Mouse (Mus musculus) intestine, embryonic 15.5 days (tissue): ENCODE results near the gene Ift22. TPM values are rescaled to one million over a fixed set of nuclear protein-coding genes. Genes with fewer than 3 reads are reported as not detected.
A peak's percentile ranks its signal among the peaks of the same experiment; 100 is the strongest.

Source experiments
- ATAC-seq: fragments of 200-750 bp; cut with Nextera tagmentation; 2 replicates; pipeline ENCODE4 v1.8.0; 2017; ENCODE audit warnings: moderate TSS enrichment, moderate library complexity
- H3K27ac ChIP-seq: fragments of 300-500 bp; sonication (generic); 2 replicates; pipeline ENCODE4 v1.5.1; 2015; ENCODE audit warnings: mild to moderate bottlenecking, inconsistent platforms
- H3K27me3 ChIP-seq: fragments of 300-500 bp; sonication (generic); replicated peaks from 2 replicates; pipeline ENCODE4 v1.6.1; 2015; ENCODE audit warnings: inconsistent platforms
- H3K36me3 ChIP-seq: fragments of 300-500 bp; sonication (generic); 2 replicates; pipeline ENCODE4 v1.6.1; 2015; ENCODE audit warnings: inconsistent platforms
- H3K4me1 ChIP-seq: fragments of 300-500 bp; sonication (generic); replicated peaks from 2 replicates; pipeline ENCODE4 v1.6.1; 2015; ENCODE audit warnings: inconsistent platforms
- H3K4me2 ChIP-seq: fragments of 300-500 bp; sonication (generic); replicated peaks from 2 replicates; pipeline ENCODE4 v1.6.1; 2015; ENCODE audit warnings: mild to moderate bottlenecking, inconsistent platforms
- H3K4me3 ChIP-seq: fragments of 300-500 bp; sonication (generic); replicated peaks from 2 replicates; pipeline ENCODE4 v1.5.1; 2015; ENCODE audit warnings: inconsistent platforms
- H3K9ac ChIP-seq: fragments of 300-500 bp; sonication (generic); 2 replicates; pipeline ENCODE4 v1.6.1; 2015; ENCODE audit warnings: inconsistent platforms
- H3K9me3 ChIP-seq: fragments of 300-500 bp; sonication (generic); 2 replicates; pipeline ENCODE4 v1.6.1; 2016; ENCODE audit warnings: inconsistent platforms
- WGBS: fragments of 180-500 bp; shearing (Covaris S2); methylation state at CpG from one replicate; pipeline ENCODE4 v1.1.7; 2015; 5-methylcytosine and 5-hydroxymethylcytosine counted together
- polyA plus RNA-seq: library from polyadenylated mRNA; unstranded; fragments of >200 nt; fragmentation: Nextera tagmentation; extraction: Ambion mirVana; gene quantifications from 2 replicates; pipeline ENCODE4 v1.2.1, GENCODE M21; 2015

Ift22 gene
- polyA plus RNA-seq, 1 experiment from 2014 or later: 54.4 TPM

GRCm38 (mm10) chr5:136882055-136882787 lies 25.7 kb upstream of the Ift22 start:
- 3% methylated on average over 47 of the region's 47 CpGs for WGBS
- ATAC-seq: 0 out of 2 replicates have a peak, but pooled peaks have one; percentile 31
- H3K27ac ChIP-seq: no peak overlapping the region
- peak overlapping the region; percentile 51 for H3K4me3 ChIP-seq
- H3K27me3 ChIP-seq: peaks cover 30% of the 10 kb centered on the region
- H3K9ac ChIP-seq: peak overlapping the region; percentile 62
- H3K9me3 ChIP-seq: no peaks in the 10 kb centered on the region
- peak overlapping the region; percentile 75 for H3K4me2 ChIP-seq
- H3K36me3 ChIP-seq: no peaks in the 10 kb centered on the region
- peaks cover 20% of the 10 kb centered on the region for H3K4me1 ChIP-seq

- Histone ChIP-seq H3K4me3 (peak within 1 kb of the TSS; percentile 51), H3K9me3 (no peaks in the 10 kb centered on the region), H3K27me3 (peaks cover 30% of the 10 kb centered on the region), H3K4me2 (peak within 1 kb of the TSS; percentile 75), H3K27ac (no peak within 1 kb of the TSS), H3K4me1 (peaks cover 26% of the 10 kb centered on the region), H3K36me3 (no peaks in the 10 kb centered on the region), H3K9ac (peak within 1 kb of the TSS; percentile 62)
- WGBS: 1% methylated on average over 44 of the region's 44 CpGs
- peak; percentile 13; the same call in 1 of the 2 replicates for ATAC-seq
Measured at GRCm38 (mm10) chr5:136882788-136883439, 25.0 kb upstream of the Ift22 start, which contains the start of gene Col26a1. Col26a1 (minus strand) TSS chr5:136883209.

- no peak overlapping the region for H3K9ac ChIP-seq
- H3K4me1 ChIP-seq: peaks cover 20% of the 10 kb centered on the region
- no peak overlapping the region for H3K4me2 ChIP-seq
- peaks cover 25% of the 10 kb centered on the region for H3K27me3 ChIP-seq
- ATAC-seq: no peak
- H3K36me3 ChIP-seq: no peaks in the 10 kb centered on the region
- 28% methylated on average over 7 of the region's 7 CpGs for WGBS
- H3K4me3 ChIP-seq: no peak overlapping the region
- no peaks in the 10 kb centered on the region for H3K9me3 ChIP-seq
- no peak overlapping the region for H3K27ac ChIP-seq
Measured at GRCm38 (mm10) chr5:136886957-136887356, 21.0 kb upstream of the Ift22 start.

- 46% methylated on average over 19 of the region's 19 CpGs for WGBS
- 0 out of 2 replicates have a peak overlapping the region, but pooled peaks have one; percentile 44 for H3K27ac ChIP-seq
- ATAC-seq: no peak
- 0 out of 2 replicates have a peak overlapping the region, but pooled peaks have one; percentile 23 for H3K9ac ChIP-seq
- H3K9me3 ChIP-seq: no peaks in the 10 kb centered on the region
- no peaks in the 10 kb centered on the region for H3K36me3 ChIP-seq
- peak overlapping the region; percentile 40 for H3K4me2 ChIP-seq
- peaks cover 9% of the 10 kb centered on the region; the same call in 1 of the 2 replicates for H3K4me1 ChIP-seq
- peaks cover 7% of the 10 kb centered on the region for H3K27me3 ChIP-seq
- H3K4me3 ChIP-seq: no peak overlapping the region
Measured at GRCm38 (mm10) chr5:136888539-136889355, 19.2 kb upstream of the Ift22 start.

- H3K4me3 ChIP-seq: no peak overlapping the region
- no peak for ATAC-seq
- H3K9ac ChIP-seq: no peak overlapping the region
- H3K4me1 ChIP-seq: peaks cover 6% of the 10 kb centered on the region; the same call in 1 of the 2 replicates
- 47% methylated on average over 25 of the region's 25 CpGs for WGBS
- H3K9me3 ChIP-seq: no peaks in the 10 kb centered on the region
- H3K4me2 ChIP-seq: peak overlapping the region; percentile 35
- no peaks in the 10 kb centered on the region for H3K27me3 ChIP-seq
- H3K36me3 ChIP-seq: no peaks in the 10 kb centered on the region
- no peak overlapping the region for H3K27ac ChIP-seq
Measured at GRCm38 (mm10) chr5:136894840-136895528, 13.0 kb upstream of the Ift22 start.

GRCm38 (mm10) chr5:136895529-136895963 lies 12.4 kb upstream of the Ift22 start:
- Histone ChIP-seq H3K4me3 (no peak overlapping the region), H3K9me3 (no peaks in the 10 kb centered on the region), H3K27ac (no peak overlapping the region), H3K36me3 (no peaks in the 10 kb centered on the region), H3K4me2 (peak overlapping the region; percentile 35), H3K27me3 (no peaks in the 10 kb centered on the region), H3K4me1 (peaks cover 6% of the 10 kb centered on the region; the same call in 1 of the 2 replicates), H3K9ac (no peak overlapping the region)
- no peak for ATAC-seq
- 48% methylated on average over 10 of the region's 10 CpGs for WGBS

- H3K27ac ChIP-seq: no peak overlapping the region
- H3K27me3 ChIP-seq: no peaks in the 10 kb centered on the region
- ATAC-seq: no peak
- no peaks in the 10 kb centered on the region for H3K36me3 ChIP-seq
- no peak overlapping the region for H3K4me2 ChIP-seq
- no peaks in the 10 kb centered on the region for H3K9me3 ChIP-seq
- H3K4me1 ChIP-seq: peaks cover 4% of the 10 kb centered on the region
- WGBS: 54% methylated on average over 3 of the region's 3 CpGs
- H3K4me3 ChIP-seq: no peak overlapping the region
- H3K9ac ChIP-seq: no peak overlapping the region
Measured at GRCm38 (mm10) chr5:136904621-136905020, 3.3 kb upstream of the Ift22 start.

- no peaks in the 10 kb centered on the region for H3K27me3 ChIP-seq
- H3K36me3 ChIP-seq: no peaks in the 10 kb centered on the region
- no peak overlapping the region for H3K4me3 ChIP-seq
- no peak overlapping the region for H3K4me2 ChIP-seq
- H3K4me1 ChIP-seq: peaks cover 4% of the 10 kb centered on the region
- H3K9ac ChIP-seq: no peak overlapping the region
- no peaks in the 10 kb centered on the region for H3K9me3 ChIP-seq
- 55% methylated on average over 7 of the region's 7 CpGs for WGBS
- no peak for ATAC-seq
- no peak overlapping the region for H3K27ac ChIP-seq
Measured at GRCm38 (mm10) chr5:136905630-136906029, 2.3 kb upstream of the Ift22 start.

GRCm38 (mm10) chr5:136907587-136907986 lies 363 bp upstream of the Ift22 start:
- WGBS: 38% methylated on average over 9 of the region's 9 CpGs
- H3K9ac ChIP-seq: no peak overlapping the region
- ATAC-seq: peak; percentile 55

GRCm38 (mm10) chr5:136914183-136914582 lies 6.2 kb downstream of the Ift22 start:
- no peaks in the 10 kb centered on the region for H3K9me3 ChIP-seq
- no peak for ATAC-seq

More at GRCm38 (mm10) chr5:136907587-136907986, 363 bp upstream of the Ift22 start:
- Histone ChIP-seq H3K27ac (no peak overlapping the region), H3K9me3 (no peaks in the 10 kb centered on the region), H3K4me3 (peak overlapping the region; percentile 67), H3K4me1 (peaks cover 4% of the 10 kb centered on the region), H3K27me3 (no peaks in the 10 kb centered on the region), H3K36me3 (peaks cover 3% of the 10 kb centered on the region; the same call in 1 of the 2 replicates), H3K4me2 (peak overlapping the region; percentile 70)

GRCm38 (mm10) chr5:136917613-136918242 lies 9.8 kb downstream of the Ift22 start:
- Histone ChIP-seq H3K27me3 (no peaks in the 10 kb centered on the region), H3K27ac (no peak overlapping the region), H3K4me3 (no peak overlapping the region), H3K9ac (no peak overlapping the region), H3K4me1 (peaks cover 6% of the 10 kb centered on the region; the same call in 1 of the 2 replicates), H3K4me2 (no peak overlapping the region), H3K9me3 (no peaks in the 10 kb centered on the region), H3K36me3 (no peaks in the 10 kb centered on the region)
- ATAC-seq: no peak
- 96% methylated on average over 8 of the region's 8 CpGs for WGBS

More at GRCm38 (mm10) chr5:136914183-136914582, 6.2 kb downstream of the Ift22 start:
- Histone ChIP-seq H3K27me3 (no peaks in the 10 kb centered on the region), H3K4me2 (no peak overlapping the region), H3K4me3 (no peak overlapping the region), H3K27ac (no peak overlapping the region), H3K4me1 (peaks cover under 1% of the 10 kb centered on the region; the same call in 1 of the 2 replicates), H3K36me3 (peaks cover 3% of the 10 kb centered on the region; the same call in 1 of the 2 replicates), H3K9ac (no peak overlapping the region)
- WGBS: 92% methylated on average over 3 of the region's 3 CpGs
